Mouse (Mus musculus) C2C12 (cell line): ENCODE measurements around the gene Slc2a10.

ENCODE experiments used
- CEBPB ChIP-seq: IDR thresholded peaks from one replicate; pipeline ENCODE4 v1.6.1; 2011; ENCODE audit warnings: low read depth, mild to moderate bottlenecking, control low read depth, moderate library complexity
- CTCF ChIP-seq: IDR thresholded peaks from one replicate; pipeline ENCODE4 v1.5.1; 2011; ENCODE audit not compliant: control insufficient read depth, insufficient read depth, insufficient read length
- FOSL1 ChIP-seq: IDR thresholded peaks from one replicate; pipeline ENCODE4 v1.8.0; 2011; ENCODE audit warnings: mild to moderate bottlenecking, low read length; ENCODE audit not compliant: poor library complexity, insufficient read depth, severe bottlenecking
- MAX ChIP-seq: IDR thresholded peaks from one replicate; pipeline ENCODE4 v1.6.1; 2011; ENCODE audit warnings: mild to moderate bottlenecking, control low read depth
- MYOD1 ChIP-seq: IDR thresholded peaks from one replicate; pipeline ENCODE4 v1.6.1; 2011; ENCODE audit warnings: low read depth; ENCODE audit not compliant: control insufficient read depth, insufficient read length
- MYOG ChIP-seq: IDR thresholded peaks from one replicate; pipeline ENCODE4 v1.6.1; 2011; ENCODE audit not compliant: control insufficient read depth, insufficient read length; ENCODE audit errors: extremely low read depth
- USF1 ChIP-seq: IDR thresholded peaks from one replicate; pipeline ENCODE4 v1.6.1; 2011; ENCODE audit warnings: low read depth, mild to moderate bottlenecking, control low read depth, moderate library complexity

DNA sequence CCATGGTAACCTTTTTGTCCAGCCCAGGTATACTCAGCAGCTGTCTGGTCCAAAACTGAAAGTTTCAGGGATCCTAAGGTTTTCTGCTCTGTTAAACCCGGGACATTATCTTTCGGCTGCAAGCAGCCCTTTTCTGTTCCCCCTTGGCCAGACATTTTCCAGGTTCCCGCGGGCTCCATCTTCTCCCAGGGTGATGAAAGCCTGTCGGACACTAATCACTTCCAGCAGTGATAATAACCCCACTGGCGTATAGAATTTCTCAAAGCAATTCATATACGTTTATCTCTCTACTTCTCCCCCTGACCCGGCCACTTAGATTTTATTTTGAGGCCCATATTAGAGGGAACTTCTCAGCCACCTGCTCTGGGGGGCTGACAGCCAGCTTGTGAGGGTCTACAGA lies 42.8 kb downstream of the Slc2a10 start:
- TF ChIP-seq CTCF = no peak
- no peak for TF ChIP-seq MAX
- no peak for TF ChIP-seq CEBPB
- no peak for TF ChIP-seq FOSL1
- TF ChIP-seq USF1 = no peak
- TF ChIP-seq MYOD1 = no peak
- TF ChIP-seq MYOG = no peak
